Mouse (Mus musculus) cortical plate, adult 2 months (tissue): ENCODE results near the gene Miga2.

Experiments used
- CTCF ChIP-seq: fragments of 200-500 bp; IDR thresholded peaks from 2 replicates; pipeline ENCODE4 v1.5.1; 2011; ENCODE audit warnings: mild to moderate bottlenecking, control low read depth, low read length; ENCODE audit not compliant: insufficient read depth; ENCODE audit errors: extremely low read depth
- POLR2A ChIP-seq: fragments of 200-500 bp; IDR thresholded peaks from 2 replicates; pipeline ENCODE4 v1.6.1; 2011; ENCODE audit warnings: mild to moderate bottlenecking, low read length, control low read depth; ENCODE audit not compliant: insufficient read depth; ENCODE audit errors: extremely low read depth

- no peak for TF ChIP-seq CTCF
- TF ChIP-seq POLR2A, result no peak
Observed at GRCm38 (mm10) chr2:30356266-30356665, 7.8 kb upstream of the Miga2 start.
